Mouse (Mus musculus): Measurements from ENCODE around the gene Opcml. TPM values are rescaled to one million over a fixed set of nuclear protein-coding genes. Genes with fewer than 3 reads are reported as not detected.

Opcml gene
- polyA plus RNA-seq, 1 experiment from 2014 or later: 3.8 TPM

- Histone ChIP-seq H3K9ac (no peak overlapping the region), H3K27me3 (no peaks in the 10 kb centered on the region), H3K36me3 (no peaks in the 10 kb centered on the region), H3K27ac (no peak overlapping the region), H3K4me1 (no peaks in the 10 kb centered on the region), H3K4me3 (no peak overlapping the region), H3K9me3 (no peaks in the 10 kb centered on the region), H3K4me2 (replicated peaks) (no peak overlapping the region)
- ATAC-seq (ENCODE audit: insufficient number of reproducible peaks, insufficient read depth, low FRiP score, low TSS enrichment): no peak
- WGBS: 75% methylated on average over 3 of the region's 3 CpGs
Measured at GRCm38 (mm10) chr9:28587253-28587652, 796.7 kb downstream of the Opcml start.

GRCm38 (mm10) chr9:28587857-28588388 lies 797.3 kb downstream of the Opcml start:
- Histone ChIP-seq H3K9ac (no peak overlapping the region), H3K4me3 (no peak overlapping the region), H3K4me2 (replicated peaks) (no peak overlapping the region), H3K27me3 (no peaks in the 10 kb centered on the region), H3K9me3 (no peaks in the 10 kb centered on the region), H3K27ac (no peak overlapping the region), H3K4me1 (no peaks in the 10 kb centered on the region), H3K36me3 (no peaks in the 10 kb centered on the region)
- 84% methylated on average over 4 of the region's 4 CpGs for WGBS
- ATAC-seq (ENCODE audit: insufficient number of reproducible peaks, insufficient read depth, low FRiP score, low TSS enrichment): no peak

GRCm38 (mm10) chr9:28588488-28588887 lies 797.9 kb downstream of the Opcml start:
- WGBS: 72% methylated on average over 1 of the region's 1 CpGs

GRCm38 (mm10) chr9:28592208-28592607 lies 801.6 kb downstream of the Opcml start:
- Histone ChIP-seq H3K36me3 (no peaks in the 10 kb centered on the region), H3K27me3 (no peaks in the 10 kb centered on the region), H3K4me3 (no peak overlapping the region), H3K27ac (no peak overlapping the region), H3K4me2 (replicated peaks) (no peak overlapping the region), H3K9me3 (no peaks in the 10 kb centered on the region), H3K9ac (no peak overlapping the region), H3K4me1 (no peaks in the 10 kb centered on the region)
- no peak for ATAC-seq (ENCODE audit: insufficient number of reproducible peaks, insufficient read depth, low FRiP score, low TSS enrichment)
- 48% methylated on average over 3 of the region's 3 CpGs for WGBS

More at GRCm38 (mm10) chr9:28588488-28588887, 797.9 kb downstream of the Opcml start:
- no peak for ATAC-seq (ENCODE audit: insufficient number of reproducible peaks, insufficient read depth, low FRiP score, low TSS enrichment)
- Histone ChIP-seq H3K4me2 (replicated peaks) (no peak overlapping the region), H3K4me3 (no peak overlapping the region), H3K36me3 (no peaks in the 10 kb centered on the region), H3K4me1 (no peaks in the 10 kb centered on the region), H3K9ac (no peak overlapping the region), H3K27me3 (no peaks in the 10 kb centered on the region), H3K27ac (no peak overlapping the region), H3K9me3 (no peaks in the 10 kb centered on the region)

- Histone ChIP-seq H3K36me3 (no peaks in the 10 kb centered on the region), H3K4me2 (replicated peaks) (no peak overlapping the region), H3K9me3 (no peaks in the 10 kb centered on the region), H3K9ac (no peak overlapping the region), H3K4me3 (no peak overlapping the region), H3K27ac (no peak overlapping the region), H3K4me1 (no peaks in the 10 kb centered on the region), H3K27me3 (no peaks in the 10 kb centered on the region)
- ATAC-seq (ENCODE audit: insufficient number of reproducible peaks, insufficient read depth, low FRiP score, low TSS enrichment): no peak
- 85% methylated on average over 3 of the region's 3 CpGs for WGBS
Measured at GRCm38 (mm10) chr9:28595062-28595461, 804.5 kb downstream of the Opcml start.

- Histone ChIP-seq H3K27me3 (no peaks in the 10 kb centered on the region), H3K4me2 (replicated peaks) (no peak overlapping the region), H3K9me3 (no peaks in the 10 kb centered on the region), H3K4me3 (no peak overlapping the region), H3K9ac (no peak overlapping the region), H3K36me3 (no peaks in the 10 kb centered on the region), H3K27ac (no peak overlapping the region), H3K4me1 (no peaks in the 10 kb centered on the region)
- 75% methylated on average over 1 of the region's 1 CpGs for WGBS
- no peak for ATAC-seq (ENCODE audit: insufficient number of reproducible peaks, insufficient read depth, low FRiP score, low TSS enrichment)
Measured at GRCm38 (mm10) chr9:28605561-28605960, 815.0 kb downstream of the Opcml start.

GRCm38 (mm10) chr9:28613683-28614620 lies 823.4 kb downstream of the Opcml start:
- no peak for ATAC-seq (ENCODE audit: insufficient number of reproducible peaks, insufficient read depth, low FRiP score, low TSS enrichment)
- H3K27ac ChIP-seq: no peak overlapping the region

GRCm38 (mm10) chr9:28615447-28615846 lies 824.9 kb downstream of the Opcml start:
- Histone ChIP-seq H3K4me1 (no peaks in the 10 kb centered on the region), H3K4me2 (replicated peaks) (no peak overlapping the region), H3K4me3 (no peak overlapping the region), H3K27me3 (no peaks in the 10 kb centered on the region), H3K9ac (no peak overlapping the region), H3K27ac (no peak overlapping the region), H3K9me3 (no peaks in the 10 kb centered on the region), H3K36me3 (no peaks in the 10 kb centered on the region)
- ATAC-seq (ENCODE audit: insufficient number of reproducible peaks, insufficient read depth, low FRiP score, low TSS enrichment): no peak

More at GRCm38 (mm10) chr9:28613683-28614620, 823.4 kb downstream of the Opcml start:
- H3K36me3 ChIP-seq: no peaks in the 10 kb centered on the region
- H3K4me2 ChIP-seq (replicated peaks): no peak overlapping the region
- H3K27me3 ChIP-seq: no peaks in the 10 kb centered on the region
- no peaks in the 10 kb centered on the region for H3K9me3 ChIP-seq
- no peaks in the 10 kb centered on the region for H3K4me1 ChIP-seq
- H3K9ac ChIP-seq: no peak overlapping the region
- H3K4me3 ChIP-seq: no peak overlapping the region
- WGBS: 30% methylated on average over 6 of the region's 6 CpGs

- Histone ChIP-seq H3K4me1 (no peaks in the 10 kb centered on the region), H3K27ac (no peak overlapping the region), H3K4me3 (no peak overlapping the region), H3K27me3 (no peaks in the 10 kb centered on the region), H3K9ac (no peak overlapping the region), H3K36me3 (no peaks in the 10 kb centered on the region), H3K9me3 (no peaks in the 10 kb centered on the region), H3K4me2 (replicated peaks) (no peak overlapping the region)
- 78% methylated on average over 1 of the region's 1 CpGs for WGBS
- no peak for ATAC-seq (ENCODE audit: insufficient number of reproducible peaks, insufficient read depth, low FRiP score, low TSS enrichment)
Measured at GRCm38 (mm10) chr9:28617666-28618065, 827.1 kb downstream of the Opcml start.

GRCm38 (mm10) chr9:28618186-28618892 lies 827.8 kb downstream of the Opcml start:
- WGBS: 83% methylated on average over 2 of the region's 2 CpGs
- no peaks in the 10 kb centered on the region for H3K36me3 ChIP-seq
- H3K4me3 ChIP-seq: no peak overlapping the region
- H3K27me3 ChIP-seq: no peaks in the 10 kb centered on the region
- H3K9me3 ChIP-seq: no peaks in the 10 kb centered on the region
- no peak overlapping the region for H3K4me2 ChIP-seq (replicated peaks)
- no peaks in the 10 kb centered on the region for H3K4me1 ChIP-seq
- no peak for ATAC-seq (ENCODE audit: insufficient number of reproducible peaks, insufficient read depth, low FRiP score, low TSS enrichment)
- H3K27ac ChIP-seq: no peak overlapping the region
- H3K9ac ChIP-seq: no peak overlapping the region

GRCm38 (mm10) chr9:28621939-28622338 lies 831.4 kb downstream of the Opcml start:
- H3K36me3 ChIP-seq: no peaks in the 10 kb centered on the region
- WGBS: 85% methylated on average over 1 of the region's 1 CpGs
- no peaks in the 10 kb centered on the region for H3K4me1 ChIP-seq
- ATAC-seq (ENCODE audit: insufficient number of reproducible peaks, insufficient read depth, low FRiP score, low TSS enrichment): no peak
- H3K27me3 ChIP-seq: no peaks in the 10 kb centered on the region
- H3K4me3 ChIP-seq: no peak overlapping the region
- H3K9me3 ChIP-seq: no peaks in the 10 kb centered on the region
- H3K27ac ChIP-seq: no peak overlapping the region
- no peak overlapping the region for H3K4me2 ChIP-seq (replicated peaks)
- H3K9ac ChIP-seq: no peak overlapping the region

GRCm38 (mm10) chr9:28624870-28625269 lies 834.3 kb downstream of the Opcml start:
- no peaks in the 10 kb centered on the region for H3K36me3 ChIP-seq
- no peak overlapping the region for H3K9ac ChIP-seq
- H3K4me1 ChIP-seq: no peaks in the 10 kb centered on the region
- H3K4me2 ChIP-seq (replicated peaks): 0 out of 2 replicates have a peak overlapping the region, but pooled peaks have one; percentile 7
- 25% methylated on average over 10 of the region's 10 CpGs for WGBS
- H3K27ac ChIP-seq: no peak overlapping the region
- H3K27me3 ChIP-seq: no peaks in the 10 kb centered on the region
- H3K4me3 ChIP-seq: no peak overlapping the region
- no peak for ATAC-seq (ENCODE audit: insufficient number of reproducible peaks, insufficient read depth, low FRiP score, low TSS enrichment)
- H3K9me3 ChIP-seq: no peaks in the 10 kb centered on the region

Measured in embryonic facial prominence, embryonic 12.5 days (tissue).